Mouse (Mus musculus): Measurements from ENCODE around the gene Abcc4.

GRCm38 (mm10) chr14:118705465-118705807 is 583 bp downstream of the Abcc4 start:
- TF ChIP-seq CHD2 (IDR thresholded peaks at IDR 0.05; ENCODE audit: low read depth, low read length): no peak
- no peak for TF ChIP-seq ZC3H11A (IDR thresholded peaks at IDR 0.05; ENCODE audit: borderline replicate concordance, low read depth, low read length)
- no peak for TF ChIP-seq ZNF384 (IDR thresholded peaks at IDR 0.05; ENCODE audit: low read depth, low read length)
- TF ChIP-seq MAFK (IDR thresholded peaks at IDR 0.05; ENCODE audit: insufficient read depth, low read depth, low read length): no peak
